Mouse (Mus musculus): ENCODE measurements at regions not wholly inside any gene's neighbourhood (a gene's known extent, or its start where the extent isn't known, plus 50 kb on each side); places are given as distances from the start of the nearest gene placed in this dataset.

DNA sequence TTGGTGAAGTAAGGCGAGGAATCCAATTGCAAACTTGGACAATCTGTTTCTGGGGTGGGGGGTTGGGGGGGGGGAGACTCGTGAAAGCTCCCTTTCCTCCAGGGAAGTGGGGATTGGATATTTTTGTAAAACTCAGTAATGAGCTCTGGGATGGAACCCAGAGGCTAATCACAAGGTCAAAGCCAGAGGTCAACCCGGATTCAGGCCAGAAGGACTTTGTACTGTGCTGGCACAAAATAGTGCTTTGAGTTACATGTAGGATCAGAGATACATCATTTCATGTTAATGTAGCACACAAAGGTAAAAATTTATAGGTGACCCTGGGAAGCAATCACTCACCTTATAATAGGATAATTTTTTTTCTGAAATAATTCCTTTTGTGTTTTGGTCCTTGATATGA, 309.5 kb upstream of the Slc30a5 start:
- DNase-seq (ENCODE audit: low spot score in 2 of 2): no peak

DNA sequence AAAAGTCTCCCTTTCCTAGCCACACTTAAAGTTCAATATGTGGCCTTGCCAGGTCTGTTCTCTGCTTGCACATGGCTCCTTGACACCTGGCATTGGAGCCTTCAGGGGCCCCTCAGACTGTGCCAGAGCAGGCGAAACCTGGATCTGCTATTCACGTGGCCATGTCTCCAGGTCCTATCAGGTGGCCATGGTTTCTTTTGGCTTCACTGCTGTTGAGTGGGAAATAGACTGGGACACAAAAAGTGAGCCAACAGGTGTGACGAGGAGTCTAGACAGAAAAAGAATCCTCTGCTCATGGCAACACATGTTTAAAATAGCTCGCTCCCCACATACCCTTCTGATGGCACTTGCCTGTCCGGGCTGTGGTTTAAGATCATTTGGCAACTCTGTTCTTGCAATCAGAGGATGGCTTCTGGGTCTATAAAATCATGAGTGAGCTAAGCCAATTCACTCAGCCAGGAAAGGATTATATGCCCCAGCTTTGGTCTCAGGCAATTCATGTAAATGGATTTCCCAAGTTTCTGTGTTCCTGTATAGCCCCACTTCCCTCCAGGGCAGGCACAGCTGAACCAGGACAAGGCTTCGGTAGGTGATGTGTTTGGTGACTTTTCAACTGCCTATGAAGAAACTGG, 309.0 kb upstream of the Slc30a5 start:
- no peak for DNase-seq (ENCODE audit: low spot score in 2 of 2)

DNA sequence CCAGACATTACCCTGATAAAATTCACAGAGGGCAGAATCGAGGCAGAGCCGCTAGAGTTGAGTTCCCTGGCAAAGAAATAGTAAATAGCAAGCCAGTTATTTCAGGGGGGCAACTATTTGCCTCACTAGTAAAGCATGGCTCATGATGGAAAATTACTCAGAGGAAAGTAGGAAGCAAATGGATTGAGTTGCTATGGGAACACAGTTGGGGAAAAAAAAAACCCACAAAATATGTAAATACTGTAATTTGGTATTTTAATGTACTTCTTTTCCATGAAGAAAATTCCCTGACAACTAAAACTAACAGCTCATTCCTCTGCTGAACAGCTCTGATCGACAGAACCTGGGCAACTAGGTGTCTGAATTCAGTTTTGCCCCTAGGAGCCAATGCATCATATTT, 296.2 kb upstream of the Slc30a5 start:
- no peak for DNase-seq (ENCODE audit: low spot score in 2 of 2)

DNA sequence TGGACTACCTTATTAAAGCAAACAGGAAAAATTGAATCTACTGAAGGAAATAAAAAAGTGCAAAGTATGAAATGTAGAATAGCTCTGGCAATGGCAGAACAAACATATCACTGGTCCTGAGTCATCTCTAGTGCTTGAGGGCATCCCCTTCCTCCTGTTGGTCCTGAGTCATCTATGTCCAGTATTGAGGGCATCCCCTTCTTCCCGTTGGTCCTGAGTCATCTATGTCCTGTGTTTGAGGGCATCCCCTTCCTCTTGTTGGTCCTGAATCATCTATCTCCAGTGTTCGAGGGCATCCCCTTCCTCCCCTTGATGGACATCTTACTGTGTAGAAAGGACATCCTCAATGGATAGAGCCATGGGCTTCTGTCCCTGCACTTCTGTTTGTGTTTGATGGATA, 294.6 kb upstream of the Slc30a5 start:
- no peak for DNase-seq (ENCODE audit: low spot score in 2 of 2)

DNA sequence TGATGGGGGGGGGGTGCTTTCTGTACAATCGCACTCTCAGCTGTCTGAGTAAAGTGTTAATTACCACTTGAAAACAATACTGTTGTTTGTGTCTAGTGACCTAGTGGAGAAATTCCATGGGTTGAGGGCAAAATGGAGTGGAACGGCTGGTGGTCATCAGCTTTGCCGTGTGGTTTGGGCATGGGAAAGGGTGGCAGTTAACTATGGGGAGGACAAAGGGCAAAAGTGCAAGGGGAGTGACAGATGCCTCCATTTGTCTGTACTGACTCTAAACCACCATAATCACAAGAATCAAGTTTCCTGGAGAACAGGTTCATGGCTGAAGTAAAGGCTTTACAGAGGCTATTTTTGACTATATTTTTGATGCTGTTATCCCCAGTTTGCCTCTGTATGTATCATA, 294.0 kb upstream of the Slc30a5 start:
- DNase-seq (ENCODE audit: low spot score in 2 of 2): no peak

DNA sequence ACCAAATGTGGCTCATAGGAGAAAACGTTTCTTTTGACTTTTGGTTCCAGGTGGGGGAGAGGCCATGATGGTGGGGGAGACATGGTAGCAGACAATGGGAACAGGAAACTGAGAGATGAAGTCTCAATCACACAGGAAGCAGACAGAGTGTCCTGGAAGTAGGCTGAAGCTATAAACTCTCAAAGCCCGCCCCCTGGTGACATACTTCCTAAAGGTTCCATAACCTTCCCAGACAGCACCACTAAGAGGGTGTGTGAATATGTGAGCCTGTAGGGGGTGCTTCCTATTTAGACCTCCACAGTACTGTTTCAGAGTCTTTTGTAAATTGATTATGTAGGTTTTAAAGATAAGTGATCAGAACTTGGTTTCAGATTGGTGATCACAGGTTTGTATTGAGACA, 284.1 kb upstream of the Slc30a5 start:
- no peak for DNase-seq (ENCODE audit: low spot score in 2 of 2)

DNA sequence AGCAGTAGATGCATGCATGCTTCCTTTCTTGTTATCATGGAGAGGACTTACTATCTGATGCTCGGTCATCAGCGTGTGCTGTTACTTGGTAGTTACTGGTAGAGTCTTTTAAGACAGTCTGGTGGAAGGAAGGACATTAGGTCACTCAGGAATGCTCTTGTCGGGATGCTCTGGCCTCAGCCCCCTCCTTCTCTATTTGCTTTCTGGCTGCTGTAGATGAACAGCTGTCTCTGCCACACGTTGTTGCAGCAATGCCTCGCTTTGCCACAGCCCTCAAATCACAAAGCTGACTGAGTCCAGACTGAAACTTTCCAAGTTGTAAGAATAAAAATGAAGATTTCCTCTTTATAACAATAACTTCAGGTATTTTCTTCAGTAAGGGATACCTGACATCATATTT, 282.1 kb upstream of the Slc30a5 start:
- no peak for DNase-seq (ENCODE audit: low spot score in 2 of 2)

DNA sequence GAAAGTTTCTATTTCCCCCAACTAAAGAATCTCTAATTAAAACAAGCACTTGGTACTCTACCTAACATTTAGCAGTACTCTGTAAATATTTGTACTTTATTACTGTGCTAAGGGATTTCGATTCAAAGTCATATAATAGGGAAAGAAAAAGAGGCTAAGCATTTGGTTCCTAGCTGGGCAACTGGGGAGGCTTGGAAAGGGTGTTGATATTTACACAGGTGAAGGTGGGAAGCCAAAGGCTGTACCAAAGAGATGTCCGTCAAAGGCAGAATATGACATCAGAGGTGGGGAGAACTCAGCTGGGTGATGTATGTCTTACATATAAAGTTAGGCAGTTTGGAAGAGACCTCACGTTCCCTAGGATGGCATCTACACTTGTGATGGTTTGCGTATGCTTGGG, 278.9 kb upstream of the Slc30a5 start:
- no peak for DNase-seq (ENCODE audit: low spot score in 2 of 2)

DNA sequence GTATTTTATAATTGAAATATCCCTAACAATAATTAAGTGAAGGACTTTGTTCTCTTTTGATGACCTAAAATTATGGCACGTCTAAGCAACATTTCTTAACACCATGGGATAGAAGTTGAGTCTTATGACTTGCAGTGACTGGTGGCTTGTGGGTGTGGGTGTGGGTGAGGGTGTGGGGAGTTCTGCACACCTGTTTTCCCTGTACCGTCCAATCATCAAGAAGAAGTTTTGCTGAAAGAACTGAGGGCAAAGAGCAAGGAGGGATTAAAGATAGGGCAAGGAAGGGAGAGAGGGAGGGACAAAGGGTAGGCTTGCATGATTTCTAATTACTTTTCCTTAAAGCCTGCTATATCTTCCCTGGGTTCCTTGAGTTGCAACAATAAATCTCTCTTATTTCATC, 278.5 kb upstream of the Slc30a5 start:
- no peak for DNase-seq (ENCODE audit: low spot score in 2 of 2)

DNA sequence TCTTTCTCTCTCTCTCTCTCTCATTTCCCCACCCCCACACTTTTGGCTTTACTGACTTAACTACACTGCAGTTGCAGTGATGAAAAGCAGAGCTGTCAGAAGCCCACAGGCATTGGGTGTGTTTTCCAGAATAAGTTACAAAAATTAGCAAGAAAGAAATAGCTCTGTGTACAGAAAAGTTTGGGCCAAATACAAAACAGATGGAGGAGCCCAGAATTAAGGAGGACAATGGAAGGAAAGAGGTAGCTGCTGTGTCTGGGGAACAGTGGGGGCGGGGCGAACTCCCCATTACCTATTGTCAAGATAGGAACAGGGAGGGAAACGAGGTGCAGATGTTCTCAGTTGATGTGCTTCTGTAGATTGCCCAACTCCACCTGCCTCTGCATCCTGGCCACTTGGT, 267.4 kb upstream of the Slc30a5 start:
- DNase-seq (ENCODE audit: low spot score in 2 of 2): no peak

DNA sequence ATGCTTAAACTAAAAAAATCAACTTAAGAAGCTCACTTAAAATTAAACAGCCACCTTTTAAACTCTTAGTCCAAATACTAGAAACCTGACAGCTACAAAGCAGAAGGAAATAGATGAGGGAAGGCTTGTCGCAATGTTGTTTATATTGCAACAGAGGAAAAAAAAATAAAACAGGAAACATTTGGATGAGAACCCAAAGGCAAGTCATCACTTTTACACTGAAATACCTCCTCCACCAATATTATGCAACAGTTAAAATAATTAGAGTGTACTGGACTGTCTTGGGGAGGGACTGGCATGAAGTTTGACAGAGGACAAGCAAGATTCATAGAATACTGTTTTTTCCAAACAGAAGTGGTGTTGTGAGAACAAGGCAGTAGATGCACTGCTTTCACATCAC, 263.6 kb upstream of the Slc30a5 start:
- DNase-seq (ENCODE audit: low spot score in 2 of 2): no peak

DNA sequence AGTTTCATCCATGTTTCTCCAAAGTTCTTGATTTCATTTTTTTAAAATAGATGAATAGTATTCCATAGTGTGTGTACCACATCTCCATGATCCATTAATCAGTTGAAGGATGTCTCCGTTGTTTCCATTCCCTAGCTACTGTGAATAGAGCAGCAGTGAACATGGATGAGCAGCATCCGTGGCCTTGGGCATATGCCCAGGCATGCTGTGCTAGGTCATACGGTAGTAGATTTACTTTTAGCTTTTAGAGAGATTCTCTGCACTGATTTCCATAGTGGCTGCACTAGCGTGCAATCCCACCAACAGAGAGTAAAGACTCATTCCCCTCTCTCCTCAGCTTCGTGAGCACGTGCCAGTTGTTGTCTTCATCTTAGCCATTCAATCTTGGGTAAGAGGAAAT, 263.0 kb upstream of the Slc30a5 start:
- DNase-seq (ENCODE audit: low spot score in 2 of 2): no peak

DNA sequence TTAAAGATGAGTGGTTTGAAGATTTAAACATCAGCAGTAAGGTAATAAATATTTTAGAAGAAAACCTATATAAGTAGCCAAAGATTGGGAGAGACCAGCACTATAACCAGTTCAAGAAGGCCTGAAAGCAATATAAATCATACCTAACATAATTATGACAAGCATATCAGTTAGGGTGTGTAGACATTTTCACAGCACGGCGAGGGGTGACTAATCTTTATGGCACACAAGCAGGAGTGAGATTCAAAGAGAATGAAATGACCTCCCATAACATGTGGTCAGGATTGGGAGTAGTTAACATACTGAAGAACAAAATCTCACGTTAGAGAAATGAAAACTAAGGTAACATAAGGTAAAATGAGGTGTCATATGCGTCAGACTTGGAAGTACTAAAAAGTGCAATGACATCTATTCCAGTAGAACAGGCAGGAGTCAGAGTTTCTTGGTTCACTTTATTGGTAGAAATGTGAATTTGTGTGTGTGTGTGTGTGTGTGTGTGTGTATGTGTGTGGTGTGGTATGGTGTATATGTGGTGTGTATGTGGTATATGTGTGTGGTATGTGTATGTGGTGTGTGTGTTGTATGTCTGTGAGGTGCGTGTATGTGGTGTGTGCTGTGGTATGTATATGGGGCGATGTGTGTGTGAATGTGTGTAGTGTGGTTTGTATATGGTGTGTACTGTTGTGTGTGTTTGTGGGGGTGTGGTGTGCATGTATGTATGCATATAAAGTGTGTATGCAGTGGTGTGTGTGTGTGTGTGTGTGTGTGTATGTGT, 262.0 kb upstream of the Slc30a5 start:
- no peak for DNase-seq (ENCODE audit: low spot score in 2 of 2)

DNA sequence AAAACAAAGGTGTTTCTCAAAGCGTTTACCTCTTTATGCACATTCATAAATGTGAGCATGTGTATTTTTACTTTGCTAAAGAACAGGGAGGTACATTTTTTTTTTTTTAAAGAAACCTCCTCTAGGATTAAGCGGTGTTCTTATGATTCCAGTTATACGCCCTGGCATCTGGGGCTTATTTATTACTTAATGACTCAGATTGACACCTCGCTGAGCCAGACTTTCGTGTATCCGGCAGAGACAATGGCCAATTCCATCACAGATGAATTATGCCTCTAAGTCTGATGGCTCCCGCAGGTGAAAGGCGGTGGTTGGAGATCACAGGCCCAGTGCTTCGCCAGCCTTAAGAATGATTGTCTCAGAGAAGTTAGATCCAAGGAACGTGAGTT, 259.5 kb upstream of the Slc30a5 start:
- DNase-seq (ENCODE audit: low spot score in 2 of 2): no peak

DNA sequence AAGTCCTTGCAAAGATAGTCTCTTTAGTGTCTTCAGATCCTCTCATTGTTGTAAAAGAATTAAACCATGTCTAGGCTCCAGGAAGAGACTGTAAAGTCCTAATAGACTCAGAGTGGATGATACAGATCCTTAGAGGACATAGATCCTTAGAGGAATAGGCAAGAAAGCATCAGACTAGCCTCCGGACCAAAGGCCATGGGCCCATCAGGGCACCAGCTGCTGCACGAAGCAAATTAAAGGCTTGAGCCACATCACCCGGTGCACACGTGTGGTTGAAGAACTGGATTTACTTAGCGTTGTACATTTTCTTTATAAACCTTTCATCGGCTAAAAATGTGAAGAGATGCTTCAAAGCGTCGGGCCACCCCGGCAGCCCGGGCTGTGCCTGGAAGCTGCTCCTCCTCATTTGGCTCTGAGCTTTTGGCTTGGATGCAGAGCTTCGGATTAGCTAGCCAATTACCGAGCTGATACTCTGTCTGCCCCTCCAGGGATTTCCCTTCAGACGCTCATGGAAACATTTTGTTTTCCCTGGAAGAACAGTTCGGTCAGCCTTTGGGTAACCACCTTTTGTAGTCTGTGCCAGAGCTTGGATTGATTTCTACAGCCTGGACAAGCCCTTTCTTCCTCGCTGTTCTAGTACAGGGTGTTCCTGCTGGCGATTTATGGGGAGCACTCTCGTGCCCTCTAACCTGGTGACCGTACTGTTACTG, 259.0 kb upstream of the Slc30a5 start:
- no peak for DNase-seq (ENCODE audit: low spot score in 2 of 2)

DNA sequence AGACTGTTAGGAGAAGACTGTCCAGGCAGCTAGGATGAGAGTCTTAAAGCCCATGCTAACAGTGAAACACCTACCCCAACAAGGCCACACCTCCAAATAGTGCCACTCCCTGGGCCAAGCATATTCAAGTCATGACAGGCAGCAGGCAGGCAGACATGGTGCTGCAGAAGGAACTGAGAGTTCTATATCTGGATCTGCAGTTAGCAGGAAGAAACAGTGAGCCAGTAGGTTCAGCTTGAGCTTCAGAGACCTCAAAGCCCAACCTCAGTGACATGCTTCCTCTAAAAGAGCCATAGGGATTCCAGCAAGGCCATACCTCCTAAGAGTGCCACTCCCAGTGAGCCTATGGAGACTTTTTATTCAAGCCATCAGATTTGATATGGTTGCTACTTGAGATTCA, 252.0 kb upstream of the Slc30a5 start:
- DNase-seq (ENCODE audit: low spot score in 2 of 2): no peak

DNA sequence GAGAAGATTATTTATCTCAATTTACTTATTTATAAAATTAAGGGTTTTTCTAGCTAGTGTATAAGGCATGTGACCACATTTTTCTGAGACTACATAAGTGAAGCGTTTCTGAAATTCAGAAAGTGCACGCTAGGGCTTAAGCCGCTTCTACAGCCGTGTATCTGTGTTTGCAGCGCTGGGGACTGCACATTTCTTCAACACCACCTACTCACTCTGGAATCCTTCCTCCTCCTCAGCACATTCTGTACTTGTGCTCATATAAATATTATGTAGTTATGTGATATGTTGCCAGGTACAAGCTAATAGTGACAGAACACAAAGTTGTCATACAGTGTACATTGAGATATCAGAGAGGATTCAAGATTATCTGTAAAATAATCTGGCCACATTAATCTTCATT, 251.0 kb upstream of the Slc30a5 start:
- DNase-seq (ENCODE audit: low spot score in 2 of 2): no peak

DNA sequence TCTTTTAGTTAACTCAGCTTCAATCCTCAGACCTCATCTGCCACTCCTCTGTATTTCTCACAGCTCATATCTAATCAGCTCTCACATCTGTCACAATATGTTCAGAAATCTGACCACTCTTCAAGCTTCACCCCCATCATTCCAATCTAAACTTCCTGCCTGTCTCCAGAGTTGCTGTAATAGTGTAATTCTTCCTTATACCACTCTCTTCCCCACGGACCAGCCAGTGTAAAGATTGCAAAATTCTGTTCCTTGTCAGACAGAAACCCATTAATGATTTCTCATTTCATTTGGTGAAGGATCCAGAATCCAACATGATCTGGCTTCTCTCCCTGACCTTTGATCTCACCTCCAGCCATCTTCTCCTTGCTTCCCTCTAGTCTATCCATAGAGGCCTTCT, 250.2 kb upstream of the Slc30a5 start:
- DNase-seq (ENCODE audit: low spot score in 2 of 2): no peak

DNA sequence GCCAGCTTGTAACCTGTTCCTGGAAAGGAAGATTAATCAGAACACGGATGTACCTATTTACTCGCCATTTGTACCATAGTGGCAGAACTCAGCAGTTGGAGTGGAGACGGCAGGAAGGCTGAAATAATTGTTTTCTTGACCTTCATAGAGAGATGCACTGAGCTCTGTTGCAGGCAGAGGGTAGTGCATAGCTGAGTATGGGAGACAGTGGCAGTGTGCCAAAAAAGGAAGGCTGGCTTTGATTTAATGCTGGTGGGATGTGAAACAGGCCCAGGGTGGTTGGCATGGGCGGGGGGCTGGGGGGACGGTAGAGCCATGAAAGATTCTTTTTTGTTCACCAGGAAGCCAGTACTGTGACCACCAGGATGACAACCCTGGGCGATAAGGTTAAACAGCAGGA, 235.3 kb upstream of the Slc30a5 start:
- DNase-seq (ENCODE audit: low spot score in 2 of 2): no peak

DNA sequence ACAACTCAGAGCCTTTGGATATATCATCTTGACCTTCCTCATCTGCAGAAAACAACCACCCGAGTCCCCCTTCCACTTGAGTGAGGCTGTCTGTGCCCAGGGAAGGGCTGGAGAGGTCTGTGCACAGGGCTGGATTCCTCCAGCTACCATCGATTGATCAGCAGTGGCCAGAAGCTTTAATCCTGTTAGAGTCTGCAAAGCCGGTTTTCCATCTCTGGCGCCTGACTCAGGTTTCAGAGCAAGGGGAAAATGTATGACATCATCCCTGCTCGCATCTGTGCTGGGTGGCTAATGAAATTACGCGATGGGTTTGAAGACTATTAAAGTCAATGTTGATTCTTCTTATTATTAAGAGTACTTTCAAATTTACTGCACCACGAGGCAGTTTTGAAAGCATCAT, 229.4 kb upstream of the Slc30a5 start:
- no peak for DNase-seq (ENCODE audit: low spot score in 2 of 2)

DNA sequence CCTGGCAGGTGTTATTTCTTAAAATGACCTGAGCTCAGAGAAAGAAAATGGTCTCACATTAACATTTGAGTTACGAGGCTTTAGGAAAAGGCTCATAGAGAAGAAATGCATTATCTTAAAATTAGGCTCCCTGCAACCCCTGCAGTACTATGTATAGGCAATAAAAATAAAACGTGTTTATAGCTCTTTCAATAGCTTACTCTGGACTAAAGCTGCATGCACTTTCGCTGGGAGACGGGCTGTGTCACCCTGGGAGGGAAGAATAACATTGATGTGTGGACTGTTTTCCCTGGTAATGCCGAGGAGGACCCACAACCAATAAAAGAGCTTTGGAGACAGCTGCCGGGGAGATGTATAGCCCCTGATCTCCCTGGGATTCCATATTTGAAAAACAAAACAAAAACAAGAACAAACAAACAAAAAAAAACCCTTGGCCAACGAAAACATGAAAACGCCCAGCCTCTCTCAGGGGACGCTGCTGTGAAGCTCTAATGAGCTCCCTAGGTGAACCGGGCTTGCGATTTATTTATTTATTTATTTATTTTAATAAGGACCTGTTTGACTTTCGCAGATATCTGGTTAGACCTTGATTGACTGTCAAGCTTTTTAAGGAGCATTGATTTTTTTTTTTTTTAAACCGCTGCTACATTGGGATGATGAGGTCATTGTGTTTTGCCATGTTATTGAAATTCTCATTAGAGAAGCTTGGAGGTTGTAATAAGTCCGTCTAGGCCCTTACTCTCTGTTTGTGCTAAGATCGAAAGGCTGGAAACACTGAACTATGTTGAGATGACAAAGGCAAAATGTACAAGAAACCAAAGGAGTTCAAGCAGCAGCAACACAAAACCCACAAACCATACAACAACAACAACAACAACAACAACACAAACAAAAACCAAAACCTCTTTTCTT, 228.3 kb upstream of the Slc30a5 start:
- no peak for DNase-seq (ENCODE audit: low spot score in 2 of 2)

DNA sequence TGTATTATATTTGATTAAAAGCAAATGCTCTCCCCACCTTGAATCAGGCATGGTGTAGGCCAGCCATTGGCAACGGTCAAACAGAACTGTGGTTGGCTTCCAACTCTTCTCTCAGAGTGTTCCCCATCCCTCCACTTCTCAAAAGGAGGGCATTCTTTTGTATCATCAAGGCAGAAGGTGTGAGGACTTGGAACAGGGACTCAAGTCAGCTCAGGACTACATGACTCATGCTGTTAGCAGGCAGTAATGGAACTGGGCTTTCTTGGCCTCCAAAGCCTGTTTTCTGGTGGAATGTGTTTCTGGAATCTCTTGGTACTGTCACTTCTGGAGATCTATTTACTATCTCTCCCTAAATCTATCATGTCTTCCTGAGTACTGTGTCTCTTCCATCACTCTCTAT, 216.3 kb upstream of the Slc30a5 start:
- DNase-seq (ENCODE audit: low spot score in 2 of 2): no peak
